Mouse (Mus musculus) heart, adult 2 months (tissue): Measurements from ENCODE around the gene Ercc2.

ENCODE experiments used
- CTCF ChIP-seq: fragments of 200-600 bp; IDR thresholded peaks from 2 replicates; pipeline ENCODE4 v1.8.1; 2022; ENCODE audit warnings: antibody characterized with exemption, mild to moderate bottlenecking, moderate library complexity
- EP300 ChIP-seq: fragments of 200-500 bp; IDR thresholded peaks from 2 replicates; pipeline ENCODE4 v1.6.1; 2011; ENCODE audit warnings: low read depth, low read length, control low read depth; ENCODE audit not compliant: insufficient read depth
- POLR2A ChIP-seq: fragments of 200-500 bp; IDR thresholded peaks from 2 replicates; pipeline ENCODE4 v1.6.1; 2011; ENCODE audit warnings: mild to moderate bottlenecking, low read depth, low read length, control low read depth; ENCODE audit not compliant: insufficient read depth

- TF ChIP-seq CTCF (no peak), POLR2A (no peak; the same call in 1 of the 2 replicates), EP300 (no peak)
These were observed 34.8 kb downstream of the Ercc2 start for GRCm38 (mm10) chr7:19416590-19416989.
